In genomic region chr6:125573189-125573928, GRCm38 (mm10) we compare ENCODE assay signal across 8 mouse cellular contexts. TPM values are rescaled to one million over a fixed set of nuclear protein-coding genes. Genes with fewer than 3 reads are reported as not detected.
DNase-seq lines count a peak whose midpoint lies in the region; ATAC-seq and TF ChIP-seq lines count a peak whose summit lies in the region.

No protein-coding gene starts in this region.

- no peaks in the 10 kb centered on the region for H3K79me2 ChIP-seq in myocyte (ENCODE audit: control insufficient read depth, insufficient read depth)

- H3K27me3 ChIP-seq in heart, embryonic 12.5 days (replicated peaks) = no peaks in the 10 kb centered on the region
- no peaks in the 10 kb centered on the region for H3K27me3 ChIP-seq in kidney, embryonic 15.5 days
- H3K27me3 ChIP-seq in liver, embryonic 12.5 days (replicated peaks) = no peaks in the 10 kb centered on the region
- no peaks in the 10 kb centered on the region for H3K27me3 ChIP-seq in myocyte (ENCODE audit: control insufficient read depth, insufficient read depth, insufficient read length)
- no peaks in the 10 kb centered on the region for H3K27me3 ChIP-seq in stomach, embryonic 14.5 days (ENCODE audit: control insufficient read depth, insufficient read depth, low read length)

- peak overlapping the region; percentile 86 for H3K27ac ChIP-seq in heart, embryonic 12.5 days (ENCODE audit: poor library complexity, severe bottlenecking)
- H3K27ac ChIP-seq in kidney, embryonic 15.5 days = peak overlapping the region; percentile 85
- peak overlapping the region; percentile 97 for H3K27ac ChIP-seq in liver, embryonic 12.5 days
- H3K27ac ChIP-seq in stomach, embryonic 14.5 days (ENCODE audit: low read length) = peak overlapping the region; percentile 81

- WGBS in heart, embryonic 12.5 days = 5% methylated on average over 14 of the region's 14 CpGs
- WGBS in kidney, embryonic 15.5 days = 2% methylated on average over 14 of the region's 14 CpGs
- 3% methylated on average over 14 of the region's 14 CpGs for WGBS in liver, embryonic 12.5 days (ENCODE audit: insufficient replicate concordance)
- 1% methylated on average over 14 of the region's 14 CpGs for WGBS in stomach, embryonic 14.5 days

- H3K4me3 ChIP-seq in heart, embryonic 12.5 days = peak overlapping the region; percentile 41
- H3K4me3 ChIP-seq in kidney, embryonic 15.5 days (replicated peaks) = peak overlapping the region; percentile 37
- H3K4me3 ChIP-seq in liver, embryonic 12.5 days = peak overlapping the region; percentile 53
- peak overlapping the region; percentile 16 for H3K4me3 ChIP-seq in myocyte
- peak overlapping the region; percentile 19 for H3K4me3 ChIP-seq in stomach, embryonic 14.5 days (ENCODE audit: low read depth, low read length)

- peak overlapping the region; percentile 67 for H3K9ac ChIP-seq in heart, embryonic 12.5 days
- H3K9ac ChIP-seq in kidney, embryonic 15.5 days = peak overlapping the region; percentile 33; the same call in 1 of the 2 replicates
- H3K9ac ChIP-seq in liver, embryonic 12.5 days = peak overlapping the region; percentile 73
- 0 out of 2 replicates have a peak overlapping the region, but pooled peaks have one; percentile 4 for H3K9ac ChIP-seq in stomach, embryonic 14.5 days (replicated peaks; ENCODE audit: low read depth, low read length)

- peak; percentile 88 for DNase-seq in A20 (ENCODE audit: low read depth, low spot score)
- DNase-seq in adrenal gland, adult 8-10 months = peak; percentile 85
- DNase-seq in fibroblast of lung, adult 2 months (ENCODE audit: low read depth) = peak; percentile 96

- H3K4me1 ChIP-seq in heart, embryonic 12.5 days (replicated peaks) = peaks cover 29% of the 10 kb centered on the region
- H3K4me1 ChIP-seq in kidney, embryonic 15.5 days = peaks cover 20% of the 10 kb centered on the region
- H3K4me1 ChIP-seq in liver, embryonic 12.5 days = peaks cover 50% of the 10 kb centered on the region
- peaks cover 17% of the 10 kb centered on the region; the same call in 1 of the 2 replicates for H3K4me1 ChIP-seq in stomach, embryonic 14.5 days (ENCODE audit: control insufficient read depth, insufficient read depth, low read length)

- ATAC-seq in heart, embryonic 12.5 days (ENCODE audit: insufficient number of reproducible peaks, low FRiP score) = peak; percentile 98
- peak; percentile 98 for ATAC-seq in kidney, embryonic 15.5 days (replicated peaks; ENCODE audit: low FRiP score)
- peak; percentile 98 for ATAC-seq in liver, embryonic 12.5 days
- peak; percentile 97 for ATAC-seq in stomach, embryonic 14.5 days (ENCODE audit: insufficient number of reproducible peaks, insufficient read depth, low FRiP score, low read depth)

- H3ac ChIP-seq in myocyte (ENCODE audit: control insufficient read depth, insufficient read length) = no peak overlapping the region

- no peaks in the 10 kb centered on the region for H3K36me3 ChIP-seq in heart, embryonic 12.5 days
- H3K36me3 ChIP-seq in kidney, embryonic 15.5 days = no peaks in the 10 kb centered on the region
- H3K36me3 ChIP-seq in liver, embryonic 12.5 days = peaks cover 7% of the 10 kb centered on the region; the same call in 1 of the 2 replicates
- no peaks in the 10 kb centered on the region for H3K36me3 ChIP-seq in myocyte (ENCODE audit: control insufficient read depth, insufficient read depth)
- no peaks in the 10 kb centered on the region for H3K36me3 ChIP-seq in stomach, embryonic 14.5 days (ENCODE audit: control insufficient read depth, insufficient read depth, low read length)

- no peaks in the 10 kb centered on the region for H3K9me3 ChIP-seq in heart, embryonic 12.5 days (replicated peaks)
- H3K9me3 ChIP-seq in kidney, embryonic 15.5 days (replicated peaks) = no peaks in the 10 kb centered on the region
- H3K9me3 ChIP-seq in liver, embryonic 12.5 days (replicated peaks) = no peaks in the 10 kb centered on the region
- no peaks in the 10 kb centered on the region for H3K9me3 ChIP-seq in stomach, embryonic 14.5 days (ENCODE audit: control insufficient read depth, low read depth, low read length)

- peak overlapping the region; percentile 77 for H3K4me2 ChIP-seq in heart, embryonic 12.5 days
- peak overlapping the region; percentile 63 for H3K4me2 ChIP-seq in kidney, embryonic 15.5 days
- peak overlapping the region; percentile 71 for H3K4me2 ChIP-seq in liver, embryonic 12.5 days
- peak overlapping the region; percentile 97 for H3K4me2 ChIP-seq in myocyte (ENCODE audit: low read depth)
- H3K4me2 ChIP-seq in stomach, embryonic 14.5 days (replicated peaks; ENCODE audit: low read depth, low read length) = peak overlapping the region; percentile 46

- TF ChIP-seq POLR2A in myocyte (IDR thresholded peaks at IDR 0.05; ENCODE audit: insufficient read length, low read depth) = peak; percentile 21

TF ChIP-seq in myocyte, 11 proteins besides CTCF, POLR2A, EP300 and RAD21:
- TF ChIP-seq MAX (IDR thresholded peaks at IDR 0.05; ENCODE audit: low read depth) = no peak
- TF ChIP-seq TCF12 (IDR thresholded peaks at IDR 0.05; ENCODE audit: insufficient read depth, poor library complexity, severe bottlenecking) = no peak
- TF ChIP-seq USF1 (IDR thresholded peaks at IDR 0.05; ENCODE audit: low read depth) = no peak
- no peak for TF ChIP-seq MYOD1 (IDR thresholded peaks at IDR 0.05; ENCODE audit: control insufficient read depth in 1 of 3, insufficient read length in 2 of 3, low read depth in 2 of 3)
- TF ChIP-seq POLR2AphosphoS2 (IDR thresholded peaks at IDR 0.05; ENCODE audit: insufficient read length, low read depth) = no peak
- TF ChIP-seq CEBPB (IDR thresholded peaks at IDR 0.05; ENCODE audit: insufficient read depth, poor library complexity, severe bottlenecking) = no peak
- TF ChIP-seq SRF (IDR thresholded peaks at IDR 0.05; ENCODE audit: control insufficient read depth, insufficient read length, low read depth) = no peak
- no peak for TF ChIP-seq E2F4 (IDR thresholded peaks at IDR 0.05; ENCODE audit: insufficient read depth)
- no peak for TF ChIP-seq TCF3 (IDR thresholded peaks at IDR 0.05; ENCODE audit: insufficient read length, low read depth)
- no peak for TF ChIP-seq MYOG (IDR thresholded peaks at IDR 0.05; ENCODE audit: control insufficient read depth in 1 of 3, insufficient read depth in 1 of 3, insufficient read length in 2 of 3, low read depth in 2 of 3)
- no peak for TF ChIP-seq REST (IDR thresholded peaks at IDR 0.05; ENCODE audit: insufficient read depth, insufficient read length)
TF ChIP-seq in myocyte: peak in this region for 0.

RNA-seq across cellular contexts. Expression of gene Vwf, which starts 26.8 kb away (rescaled TPM):
- total RNA-seq in adrenal gland, adult 8-10 months (2022) = 10 to 100 TPM in 1 of 4 experiments, 1 to 10 TPM in 3; 6.5 to 13.4 (median 7.4) TPM
- 19.8 and 21.4 TPM in 2 replicates for polyA plus RNA-seq in heart, embryonic 12.5 days (2016; fragmentation: Nextera tagmentation; extraction: Ambion mirVana)
- polyA plus RNA-seq in kidney, embryonic 15.5 days (2015; fragmentation: Nextera tagmentation; extraction: Ambion mirVana) = 4.2 and 6.6 TPM in 2 replicates
- 19.2 and 21.5 TPM in 2 replicates for polyA plus RNA-seq in liver, embryonic 12.5 days (2016; fragmentation: Nextera tagmentation; extraction: Ambion mirVana)
- 1.2 TPM for polyA plus RNA-seq in myocyte (2012; fragmentation: generic; extraction: Trizol)
- polyA plus RNA-seq in stomach, embryonic 14.5 days (2014; fragmentation: Nextera tagmentation; extraction: Ambion mirVana) = 7.5 and 9.8 TPM in 2 replicates

Comparison
In these comparisons a context has a peak if more than half of its experiments do, and no peak if none do; other contexts are left out.
1. Peak in every context shown above with its lines: DNase-seq, ATAC-seq, H3K4me3 ChIP-seq and H3K27ac ChIP-seq.
2. H3K4me2 ChIP-seq: peak in every context shown above with its lines; median percentile 97 in myocyte; 77 in heart, embryonic 12.5 days; 71 in liver, embryonic 12.5 days; 63 in kidney, embryonic 15.5 days; 46 in stomach, embryonic 14.5 days.
3. H3K9ac ChIP-seq: peak in every context shown above with its lines; median percentile 73 in liver, embryonic 12.5 days; 67 in heart, embryonic 12.5 days; 33 in kidney, embryonic 15.5 days; 4 in stomach, embryonic 14.5 days.